Mouse (Mus musculus) embryonic fibroblast, embryonic 13.5 days (primary cell): ENCODE data around the gene Glipr2.

Experiments used
- CTCF ChIP-seq: IDR thresholded peaks from 2 replicates; pipeline ENCODE4 v1.5.1; 2011; ENCODE audit warnings: mild to moderate bottlenecking, control low read depth, low read length, moderate library complexity, borderline replicate concordance; ENCODE audit not compliant: insufficient read depth
- POLR2A ChIP-seq: IDR thresholded peaks from 2 replicates; pipeline ENCODE4 v1.6.1; 2011; ENCODE audit warnings: low read depth, mild to moderate bottlenecking, control low read depth, low read length, moderate library complexity

GRCm38 (mm10) chr4:43978521-43979443 lies 21.6 kb downstream of the Glipr2 start:
- TF ChIP-seq CTCF = no peak
- TF ChIP-seq POLR2A = no peak
